Mouse (Mus musculus): ENCODE measurements at regions not wholly inside any gene's neighbourhood (a gene's known extent, or its start where the extent isn't known, plus 50 kb on each side); places are given as distances from the start of the nearest gene placed in this dataset.

- TF ChIP-seq CTCF (IDR thresholded peaks at IDR 0.05; ENCODE audit: control insufficient read depth, insufficient read depth, insufficient replicate concordance, low read depth, low read length) (no peak), POLR2A (IDR thresholded peaks at IDR 0.05; ENCODE audit: control insufficient read depth, low read depth, low read length) (no peak)
Measured at GRCm38 (mm10) chr6:147704297-147704696, 228.7 kb downstream of the Ccdc91 start.
